Mouse (Mus musculus) urinary bladder, adult 18-20 months (tissue): ENCODE results near the gene Atp6v1e1.
"Not testable (repeated sequence)": the region's sequence is repeated elsewhere in the genome, so short reads cannot be mapped to it uniquely, and the experiment has no call there.

Experiments
- DNase-seq, 2 experiments: peaks; one replicate each; pipeline ENCODE4 v3.0.0; 2022; ENCODE audit warnings: low spot score in 2 of 2, mixed read lengths in 2 of 2

The Atp6v1e1 gene

DNA sequence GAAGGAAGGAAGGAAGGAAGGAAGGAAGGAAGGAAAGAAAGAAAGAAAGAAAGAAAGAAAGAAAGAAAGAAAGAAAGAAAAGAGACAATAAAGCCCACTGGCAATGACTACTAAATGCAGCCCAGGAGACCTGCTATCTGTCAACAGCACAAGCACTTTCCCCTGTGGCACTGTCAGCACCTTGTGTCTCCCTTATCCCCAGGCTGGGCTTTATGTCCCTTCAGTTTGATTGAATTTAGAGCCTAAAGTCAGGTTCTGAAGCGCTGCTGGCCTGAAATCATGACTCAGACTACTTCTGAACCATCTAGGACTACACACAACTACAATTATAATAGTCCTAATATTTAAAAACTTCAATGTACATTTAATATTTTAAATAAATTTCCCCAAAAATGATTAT is 1.7 kb downstream of the Atp6v1e1 start:
- DNase-seq = no peak

- DNase-seq = no peak
Measured at GRCm38 (mm10) chr6:120820144-120820543, 2.4 kb downstream of the Atp6v1e1 start.

DNA sequence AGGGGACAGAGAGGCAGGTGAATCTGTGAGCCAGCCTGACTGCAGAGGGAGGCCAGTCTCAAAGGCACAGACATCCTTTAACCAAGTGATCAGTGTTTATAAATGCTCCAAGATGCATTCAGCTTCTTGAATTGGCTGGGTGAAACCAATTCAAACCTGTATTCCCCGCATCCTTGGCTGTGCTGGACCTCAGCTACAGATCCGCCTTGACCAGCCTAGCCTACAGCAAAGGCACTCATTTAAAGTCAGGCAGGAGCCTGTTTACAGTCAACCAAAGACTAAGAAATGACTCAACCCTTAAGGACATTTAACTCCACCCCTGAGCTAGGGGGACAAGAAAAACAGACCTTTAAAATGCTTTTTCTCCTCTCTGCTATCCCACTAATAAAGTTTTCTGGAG is 3.3 kb downstream of the Atp6v1e1 start:
- DNase-seq = no peak

GRCm38 (mm10) chr6:120811999-120812398 is 10.6 kb downstream of the Atp6v1e1 start:
- not testable (repeated sequence) for DNase-seq

DNA sequence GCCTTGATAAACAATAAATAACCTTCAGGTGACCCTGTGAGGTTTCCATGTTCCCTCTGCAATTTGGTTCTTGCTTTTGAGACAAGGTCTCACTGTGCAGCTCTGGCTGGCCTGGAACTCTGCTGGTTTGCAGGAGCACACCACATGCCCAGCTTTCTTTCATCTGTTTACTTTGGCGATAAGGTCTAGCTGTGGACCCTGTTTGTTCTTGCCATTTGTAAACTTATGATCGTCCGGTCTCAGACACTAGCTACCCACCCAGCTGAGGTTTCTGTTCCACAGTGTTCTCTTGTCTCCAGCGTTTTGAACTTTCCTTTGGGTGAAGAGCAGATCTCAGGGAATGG is 14.9 kb downstream of the Atp6v1e1 start:
- DNase-seq = no peak

GRCm38 (mm10) chr6:120806999-120807737 is 15.4 kb downstream of the Atp6v1e1 start:
- DNase-seq = no peak

- DNase-seq = peak in 1 of 2 experiments; percentile 13
Measured at GRCm38 (mm10) chr6:120799581-120800041, 23.0 kb downstream of the Atp6v1e1 start.

DNA sequence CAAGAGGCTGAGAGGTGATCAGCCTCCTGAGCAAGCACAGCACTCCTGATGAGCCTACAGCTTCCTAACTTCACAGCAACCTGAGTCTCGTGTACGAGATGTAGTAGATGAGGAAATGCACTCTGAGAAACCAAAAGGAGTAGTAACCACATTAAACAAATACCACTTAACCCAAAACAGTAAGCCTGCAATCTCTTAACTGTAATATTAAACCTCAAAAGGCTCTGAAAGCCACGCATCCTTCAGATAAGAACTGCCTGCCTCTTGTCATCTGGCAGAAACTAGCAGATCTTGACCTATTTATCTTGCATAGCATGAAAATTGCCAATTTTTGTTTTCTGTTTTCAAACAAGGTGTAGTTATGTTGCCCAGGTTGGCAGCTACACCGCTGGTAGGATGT is 23.7 kb downstream of the Atp6v1e1 start:
- DNase-seq = no peak

DNA sequence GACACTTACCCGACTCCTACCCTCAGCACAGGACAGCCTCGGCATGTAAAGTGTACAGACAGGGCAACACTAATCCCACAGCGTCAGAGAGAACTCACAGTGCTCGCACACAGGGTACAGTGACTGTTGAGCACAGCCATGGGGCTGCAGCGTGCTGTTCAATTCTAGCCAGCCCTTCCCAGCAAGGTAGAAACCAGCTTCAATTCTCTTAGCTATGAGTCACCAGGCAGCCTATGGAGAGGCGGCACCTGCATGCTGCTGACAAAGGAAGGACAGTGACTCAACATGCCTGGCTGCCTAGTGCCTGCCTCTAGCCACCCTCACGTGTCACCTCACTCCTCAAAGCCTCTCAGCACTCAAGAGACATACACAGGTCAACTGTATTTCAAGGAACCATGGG is 24.6 kb downstream of the Atp6v1e1 start:
- DNase-seq = peak; percentile 26 to 50

GRCm38 (mm10) chr6:120796111-120796510 is 26.5 kb downstream of the Atp6v1e1 start:
- no peak for DNase-seq

GRCm38 (mm10) chr6:120795422-120796086 is 27.0 kb downstream of the Atp6v1e1 start:
- no peak for DNase-seq

GRCm38 (mm10) chr6:120792947-120793346 is 29.6 kb downstream of the Atp6v1e1 start:
- DNase-seq = no peak

DNA sequence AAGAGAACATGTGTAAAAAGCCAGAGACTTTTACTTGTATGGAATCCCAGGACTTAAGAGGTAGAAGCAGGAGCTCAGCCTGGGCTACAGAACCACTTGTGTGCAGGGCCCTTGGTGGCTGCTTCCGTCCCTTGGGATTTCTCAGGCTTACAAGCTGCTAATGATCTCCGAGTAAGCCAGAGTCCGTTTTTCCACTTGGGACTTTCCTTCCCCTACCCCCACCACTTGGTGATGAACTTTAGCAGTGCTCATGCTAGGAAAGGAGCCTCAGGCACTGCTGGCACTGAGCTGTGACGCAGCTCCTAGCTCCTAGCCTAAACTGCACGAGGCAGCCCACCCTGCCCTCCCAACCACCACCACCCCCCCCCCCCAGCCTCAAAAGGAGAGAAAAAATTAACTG is 31.9 kb downstream of the Atp6v1e1 start:
- DNase-seq = no peak

GRCm38 (mm10) chr6:120790153-120790552 is 32.4 kb downstream of the Atp6v1e1 start:
- DNase-seq = no peak

GRCm38 (mm10) chr6:120788904-120789303 is 33.7 kb downstream of the Atp6v1e1 start:
- no peak for DNase-seq

DNA sequence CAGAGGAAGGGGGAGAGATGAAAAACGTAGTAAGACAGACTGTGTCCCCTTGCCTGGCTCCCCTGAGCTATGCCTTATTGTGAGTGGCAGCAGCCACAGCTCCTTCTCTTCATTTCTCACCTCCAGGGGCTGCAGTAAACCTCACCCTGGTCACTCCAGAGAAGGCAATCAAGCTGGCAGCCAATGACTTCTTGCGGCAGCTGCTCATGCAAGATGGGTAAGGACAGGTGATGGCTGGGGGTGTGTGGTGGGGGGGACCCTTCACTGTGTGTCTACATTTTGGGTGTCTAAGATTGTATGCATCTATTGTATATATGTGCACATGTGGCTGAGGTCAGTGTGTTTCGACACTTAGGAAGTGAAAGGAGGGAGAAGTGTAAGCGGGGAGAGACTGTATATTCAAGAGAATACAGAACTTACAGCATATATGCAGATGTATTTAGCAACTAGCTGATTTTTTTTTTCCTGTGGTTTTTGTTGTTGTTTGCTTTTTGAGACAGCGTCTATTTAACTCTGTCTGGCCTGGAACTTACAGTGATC is 34.5 kb downstream of the Atp6v1e1 start:
- DNase-seq = no peak

DNA sequence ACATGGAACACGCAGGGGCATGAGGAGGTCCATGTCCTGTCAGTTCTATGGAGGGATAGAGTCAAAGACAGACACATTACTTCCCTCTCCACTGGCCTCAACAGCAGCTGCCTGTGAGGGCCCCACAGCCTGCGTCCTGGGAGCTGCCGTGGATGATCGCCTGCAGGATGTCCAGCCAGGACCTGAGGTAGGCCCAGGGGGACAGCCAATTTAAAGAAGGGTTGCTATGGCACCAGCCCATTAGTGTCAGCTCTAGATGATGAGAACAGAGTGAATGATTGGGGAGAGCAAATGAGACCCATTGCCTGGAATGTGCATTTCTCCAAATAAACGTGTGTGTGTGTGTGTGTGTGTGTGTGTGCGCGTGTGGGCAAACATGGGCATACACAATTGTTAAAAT is 38.2 kb downstream of the Atp6v1e1 start:
- DNase-seq = no peak

GRCm38 (mm10) chr6:120782948-120783347 is 39.6 kb downstream of the Atp6v1e1 start:
- no peak for DNase-seq

DNA sequence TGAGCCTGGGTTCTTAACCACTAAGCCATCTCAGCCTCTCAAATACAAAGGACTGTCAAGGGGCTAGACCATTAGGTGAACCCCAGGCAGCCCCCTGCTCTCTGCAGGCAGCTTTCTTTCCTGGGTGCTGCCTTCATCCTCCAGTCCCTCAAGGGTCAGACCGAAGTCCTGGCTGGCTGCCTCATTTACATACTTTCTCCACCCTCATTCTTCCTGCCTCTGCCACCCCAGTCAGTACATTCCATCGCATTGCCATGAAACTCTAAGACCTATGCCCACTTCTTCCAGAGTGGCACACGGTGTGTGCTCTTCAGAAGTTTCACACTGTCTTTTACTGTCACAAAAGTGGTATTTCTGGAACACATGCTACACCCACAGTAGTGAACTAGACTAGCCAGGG is 44.4 kb downstream of the Atp6v1e1 start:
- DNase-seq = no peak

- no peak for DNase-seq
Measured at GRCm38 (mm10) chr6:120777533-120777932, 45.1 kb downstream of the Atp6v1e1 start.

- no peak for DNase-seq
Measured at GRCm38 (mm10) chr6:120776286-120776685, 46.3 kb downstream of the Atp6v1e1 start.

DNA sequence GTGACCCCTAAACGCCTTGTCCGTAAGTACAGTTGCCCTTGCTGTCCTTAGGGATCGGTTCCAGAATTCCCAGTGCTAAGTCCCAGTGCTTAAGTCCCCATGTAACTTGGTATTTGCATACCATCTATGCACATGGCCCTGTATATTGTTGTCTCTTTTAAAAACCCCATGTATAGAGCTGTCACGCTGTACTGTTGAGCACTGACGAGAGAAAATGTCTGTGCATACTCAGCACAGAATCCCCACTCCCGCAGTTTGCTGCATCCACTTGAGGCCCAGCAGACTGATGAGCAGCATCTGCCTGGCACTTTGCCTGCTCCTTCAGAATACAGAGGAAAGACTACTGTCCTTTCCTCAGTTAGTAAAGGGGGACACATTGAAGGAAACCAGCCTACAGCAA is 48.8 kb downstream of the Atp6v1e1 start:
- no peak for DNase-seq

GRCm38 (mm10) chr6:120773149-120773628 is 49.4 kb downstream of the Atp6v1e1 start, which contains the start of gene Slc25a18:
TSS of gene Slc25a18 (plus strand) at chr6:120773578.
- no peak for DNase-seq
